Mouse (Mus musculus) layer of hippocampus, adult 18-20 months (tissue): ENCODE results near the gene Arid1b. TPM values are rescaled to one million over a fixed set of nuclear protein-coding genes. Genes with fewer than 3 reads are reported as not detected.

Source experiments
- DNase-seq, 2 experiments: peaks; one replicate each; pipeline ENCODE4 v3.0.0; 2022; ENCODE audit warnings: low spot score in 2 of 2
- total RNA-seq, 2 experiments: library from RNA; stranded (reverse); gene quantifications; 2 replicates each; pipeline ENCODE4 v1.2.3; 2021

The Arid1b gene
- total RNA-seq, 2 experiments from 2014 or later, result 103 to 108 TPM

GRCm38 (mm10) chr17:5053201-5053600 lies 59.1 kb downstream of the Arid1b start:
- DNase-seq, result no peak

GRCm38 (mm10) chr17:5055412-5055811 lies 61.3 kb downstream of the Arid1b start:
- no peak for DNase-seq

DNA sequence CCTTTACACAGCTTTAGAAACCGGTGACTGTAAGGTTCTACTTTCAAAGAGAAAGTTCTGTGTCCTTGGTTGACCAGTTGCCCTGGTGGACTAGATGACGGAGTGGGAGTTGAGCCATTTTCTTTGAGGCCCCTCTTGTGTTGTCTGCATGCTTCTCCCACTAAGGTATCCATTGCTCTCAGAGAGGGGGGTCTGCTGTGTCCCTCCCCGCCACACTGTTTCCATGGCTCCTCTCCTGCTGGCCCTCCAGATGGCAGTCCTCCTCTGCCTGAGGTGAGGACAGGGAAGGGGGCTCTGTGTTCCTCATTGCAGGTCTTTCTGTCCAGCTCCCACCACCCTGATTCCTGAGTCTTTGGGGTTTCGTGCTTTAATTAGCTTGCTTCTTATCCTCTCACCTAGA lies 62.5 kb downstream of the Arid1b start:
- no peak for DNase-seq

DNA sequence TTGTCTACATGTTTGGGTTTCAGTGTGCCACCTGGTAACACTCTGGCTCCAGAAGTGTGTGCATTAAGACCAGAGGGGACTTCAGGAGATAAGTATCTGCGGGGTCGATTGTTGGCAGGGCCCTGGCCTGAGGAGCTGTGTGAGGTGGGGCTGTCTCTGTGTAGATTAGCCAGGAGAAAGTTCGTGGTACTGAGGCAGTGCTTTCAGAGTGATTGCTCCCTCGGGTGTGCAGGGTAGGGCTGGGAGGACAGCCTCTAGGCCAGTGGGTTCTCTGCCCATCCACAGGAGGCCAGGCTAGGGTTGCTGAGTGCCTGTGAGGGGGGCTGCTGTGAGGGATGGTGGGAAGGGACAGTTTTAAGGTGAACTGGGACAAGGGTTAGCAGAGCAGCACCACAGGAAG lies 63.2 kb downstream of the Arid1b start:
- no peak for DNase-seq

DNA sequence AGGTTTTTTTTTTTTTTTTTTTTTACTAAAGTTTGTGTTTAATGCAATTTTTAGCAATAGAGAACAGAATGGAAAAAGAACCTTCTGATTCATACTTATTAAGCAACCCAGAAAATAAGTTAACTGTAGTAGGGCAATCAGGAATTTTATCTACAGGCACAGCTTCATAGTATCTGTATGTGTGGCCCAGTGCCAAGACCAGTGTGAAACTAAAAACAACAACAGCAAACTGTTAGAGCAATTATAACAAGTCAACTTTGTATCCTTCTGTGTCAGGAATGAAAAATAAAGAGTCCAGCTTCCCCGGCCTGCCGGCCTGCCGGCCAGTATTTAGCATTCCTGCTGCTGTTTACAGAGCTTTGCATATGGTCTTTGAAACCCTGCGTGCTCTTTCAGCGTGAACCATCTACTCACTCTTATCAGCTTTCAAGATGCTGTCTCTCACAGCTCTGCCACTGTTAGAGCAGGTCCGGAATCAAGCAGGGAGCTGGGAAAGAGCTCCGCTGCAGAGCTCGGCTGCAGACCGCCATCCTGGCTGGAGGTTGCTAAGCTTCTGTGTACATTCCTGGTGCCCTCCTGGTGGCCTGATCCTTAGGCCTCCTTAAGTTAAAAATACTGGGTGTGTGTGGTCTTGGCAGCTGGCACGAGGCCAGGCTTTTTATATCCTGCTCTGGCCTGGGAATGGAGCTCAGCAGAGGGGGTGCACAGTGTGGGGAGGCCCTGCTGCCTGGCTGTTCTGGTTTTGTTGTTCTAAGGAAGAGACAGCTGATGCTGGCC lies 64.0 kb downstream of the Arid1b start:
- DNase-seq, result peak in 1 of 2 experiments; percentile 49

- no peak for DNase-seq
These were observed 65.0 kb downstream of the Arid1b start for GRCm38 (mm10) chr17:5059092-5059601.

DNA sequence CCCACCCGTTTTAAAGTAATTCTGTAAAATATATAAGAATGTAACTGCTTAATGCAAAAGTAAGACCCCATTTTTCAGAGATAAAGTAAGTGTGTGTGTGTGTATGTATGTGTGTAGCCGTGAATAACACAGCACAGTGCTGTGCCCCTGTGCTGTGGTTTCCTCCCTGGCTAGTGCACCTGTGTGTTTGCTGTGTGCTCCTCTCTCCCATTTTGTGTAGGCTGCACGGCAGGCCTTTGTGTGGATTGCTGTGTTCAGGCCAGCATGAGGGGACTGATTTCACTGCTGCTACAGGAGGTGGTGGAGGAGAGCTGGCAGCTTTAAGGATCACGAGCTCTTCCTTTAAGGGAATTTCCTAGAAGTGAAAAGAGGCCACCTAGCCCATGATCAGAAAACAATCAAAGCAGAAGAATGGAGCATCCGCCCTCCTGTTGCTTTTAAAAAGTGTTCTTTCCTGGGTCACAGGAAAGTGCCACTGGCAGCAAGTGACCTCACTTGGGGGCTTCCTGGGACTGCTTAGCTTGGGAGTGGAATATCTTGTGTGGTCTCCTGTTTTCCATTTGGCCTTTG lies 66.5 kb downstream of the Arid1b start:
- DNase-seq, result no peak

DNA sequence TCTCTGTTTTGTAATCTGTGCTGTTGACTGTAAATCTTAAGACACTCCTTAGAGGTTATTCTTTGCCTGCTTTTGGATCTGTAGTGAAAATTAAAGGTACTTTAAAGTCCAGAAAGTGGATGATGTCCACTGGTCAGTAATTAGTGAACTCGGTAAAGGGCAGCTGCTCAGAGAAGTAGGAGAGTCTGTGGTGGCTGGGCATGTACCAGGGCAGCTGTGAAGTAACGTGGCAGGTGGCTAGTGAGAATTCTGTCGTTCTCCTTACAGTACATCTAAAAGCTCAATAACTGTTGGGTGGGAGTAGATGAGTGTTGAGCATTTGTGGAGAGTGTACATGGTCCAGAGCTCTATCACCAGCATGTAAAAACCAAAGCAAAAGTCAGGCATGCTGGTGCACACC lies 67.1 kb downstream of the Arid1b start:
- no peak for DNase-seq

- no peak for DNase-seq
These were observed 67.5 kb downstream of the Arid1b start for GRCm38 (mm10) chr17:5061593-5061992.

DNA sequence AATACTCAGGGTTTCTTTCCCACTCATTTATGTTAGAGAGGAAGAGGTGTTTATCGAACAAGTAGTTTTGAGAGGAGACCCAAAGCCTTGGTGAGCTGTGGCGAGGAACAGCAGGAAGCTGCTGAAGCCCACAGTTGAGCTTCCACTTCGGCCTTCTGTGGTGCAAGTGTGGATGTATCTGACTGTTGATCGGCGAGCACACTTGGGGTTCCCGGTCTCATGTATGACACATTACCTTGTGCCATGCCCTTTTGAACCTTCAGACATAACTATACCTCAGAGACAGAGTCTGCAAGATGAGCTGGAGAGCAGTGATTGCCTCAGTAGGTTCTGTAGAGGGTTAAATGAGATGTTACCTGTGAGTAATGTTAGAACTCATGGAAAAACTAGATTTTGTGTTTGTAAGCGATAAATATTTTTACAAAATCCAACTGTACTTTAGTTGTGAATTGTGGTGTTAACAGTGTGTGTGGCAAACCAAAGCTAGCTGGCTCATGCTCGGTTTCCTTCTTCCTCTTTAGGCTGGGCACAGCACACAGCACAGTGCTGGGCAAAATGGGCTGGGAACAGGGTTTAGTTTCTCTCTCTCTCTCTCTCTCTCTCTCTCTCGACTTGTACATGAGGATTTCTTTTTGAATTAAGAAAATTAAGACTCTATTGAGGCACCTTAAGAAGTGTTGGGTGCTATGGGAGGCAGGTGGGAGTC lies 69.5 kb downstream of the Arid1b start:
- no peak for DNase-seq

DNA sequence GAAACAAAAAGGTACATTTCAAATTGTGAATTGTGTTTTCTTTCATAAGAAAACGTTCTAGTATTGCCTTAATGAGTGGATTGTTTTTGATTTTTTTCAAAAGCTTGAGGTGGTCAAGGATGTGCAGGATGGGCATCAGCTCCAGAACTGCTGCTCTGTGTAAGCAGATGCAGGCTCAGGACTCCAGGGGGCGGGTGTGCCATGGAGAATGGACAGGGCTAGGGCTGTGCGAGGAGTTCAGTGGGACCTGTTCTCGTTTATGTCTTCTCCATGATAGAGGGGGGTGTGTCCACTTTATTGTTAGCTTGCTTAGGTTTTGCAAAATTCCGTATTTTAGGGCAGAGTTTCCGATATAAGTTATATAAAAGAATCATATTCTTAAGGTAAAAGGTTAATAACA lies 70.6 kb downstream of the Arid1b start:
- no peak for DNase-seq

- DNase-seq, result peak in 1 of 2 experiments; percentile 77
These were observed 71.1 kb downstream of the Arid1b start for GRCm38 (mm10) chr17:5065270-5065669.

- DNase-seq, result no peak
These were observed 72.7 kb downstream of the Arid1b start for GRCm38 (mm10) chr17:5066835-5067234.

GRCm38 (mm10) chr17:5067264-5067663 lies 73.1 kb downstream of the Arid1b start:
- DNase-seq, result peak in 1 of 2 experiments; percentile 61

- no peak for DNase-seq
These were observed 76.3 kb downstream of the Arid1b start for GRCm38 (mm10) chr17:5070399-5070798.

DNA sequence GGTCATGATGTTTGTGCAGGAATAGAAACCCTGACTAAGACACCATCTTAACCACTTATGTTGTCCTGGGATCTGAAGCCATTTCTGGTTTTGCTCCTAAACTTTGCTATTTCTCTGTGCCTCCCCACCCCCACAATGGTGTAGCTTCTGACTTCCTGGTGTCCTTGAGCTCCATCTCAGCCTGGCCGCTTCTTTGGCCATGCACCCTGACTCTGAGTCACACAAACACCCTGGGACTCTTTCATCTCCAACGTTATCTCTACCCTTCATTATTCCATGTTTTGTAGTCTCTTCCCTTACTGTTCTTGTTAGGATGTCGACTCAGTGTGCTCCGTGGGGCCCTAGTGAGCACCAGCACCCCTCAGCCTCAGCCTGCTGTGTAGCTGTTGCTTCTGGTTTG lies 78.4 kb downstream of the Arid1b start:
- no peak for DNase-seq

DNA sequence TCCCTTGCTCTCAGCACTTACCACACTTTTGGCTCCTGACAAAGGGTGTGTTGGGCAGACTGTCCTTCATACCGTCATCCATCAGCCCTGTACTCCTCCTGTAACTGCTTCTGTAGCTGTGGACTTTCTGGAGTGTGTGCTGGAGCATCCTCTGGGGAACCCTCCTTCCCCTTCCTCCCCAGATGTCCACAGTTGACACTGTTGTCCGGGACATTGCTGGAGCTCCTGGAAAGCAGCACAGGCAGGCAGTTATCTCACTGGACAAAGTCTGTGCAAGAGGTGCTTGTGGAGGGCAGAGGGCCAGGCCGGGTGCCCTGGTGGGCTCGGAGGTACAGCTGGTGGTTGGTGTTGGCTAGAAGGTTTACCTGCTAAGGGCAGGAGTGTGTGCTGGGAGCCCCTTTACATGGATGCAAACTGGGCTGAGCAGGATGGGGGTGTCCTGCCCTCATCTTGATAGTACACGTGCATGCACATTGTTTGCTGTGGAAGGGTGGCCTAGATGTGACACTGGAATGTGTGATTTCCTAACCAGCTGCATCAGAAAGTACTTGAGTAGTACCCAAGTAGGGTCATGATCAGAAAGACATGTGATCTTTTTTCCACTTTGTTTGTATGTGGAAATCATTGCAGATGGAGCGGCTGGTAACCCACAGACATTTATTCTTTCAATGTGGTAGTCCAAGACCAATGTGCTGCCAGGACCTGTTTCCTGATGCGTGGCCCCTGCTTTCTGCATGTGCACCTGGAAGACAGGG lies 80.8 kb downstream of the Arid1b start:
- DNase-seq, result no peak

DNA sequence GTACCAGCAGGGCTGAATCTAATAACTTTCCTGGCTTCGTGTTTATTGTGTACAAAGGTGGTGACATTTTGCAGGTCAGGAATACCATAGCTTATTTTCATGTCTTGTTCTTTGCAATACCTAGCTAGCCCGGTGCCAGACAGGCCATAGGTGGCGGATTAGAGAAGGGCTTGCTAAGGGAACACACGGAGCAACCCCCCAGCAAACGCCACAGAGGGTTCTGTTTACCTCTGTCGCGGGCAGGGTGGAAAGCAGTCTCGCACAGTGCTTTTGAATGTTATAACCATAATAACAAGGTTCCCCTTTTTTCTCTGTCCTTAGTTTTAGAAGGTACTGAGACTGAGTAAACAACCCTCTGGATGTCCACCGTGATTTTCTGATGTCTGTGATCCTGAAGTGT lies 83.9 kb downstream of the Arid1b start:
- no peak for DNase-seq

DNA sequence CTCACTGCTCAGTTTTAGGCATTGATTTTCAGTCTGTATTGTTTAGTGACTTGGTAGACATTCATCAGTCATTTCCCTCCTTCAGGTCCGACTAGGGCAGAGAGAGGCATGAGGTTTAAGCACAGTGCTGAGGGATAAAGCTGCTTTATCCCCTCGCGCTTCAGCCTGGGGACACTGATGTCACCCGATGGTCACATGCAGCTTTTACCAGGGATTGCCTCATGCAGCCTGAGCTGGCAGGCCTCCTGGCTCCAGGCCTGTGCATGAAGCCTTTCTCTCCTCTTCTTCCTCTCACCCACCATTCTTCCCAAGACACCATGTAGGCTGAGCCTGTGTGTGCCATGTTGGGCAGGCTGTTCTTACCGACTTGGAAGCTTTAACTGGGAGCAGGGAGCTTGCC lies 84.4 kb downstream of the Arid1b start:
- no peak for DNase-seq

- DNase-seq, result no peak
These were observed 86.8 kb downstream of the Arid1b start for GRCm38 (mm10) chr17:5080884-5081419.

DNA sequence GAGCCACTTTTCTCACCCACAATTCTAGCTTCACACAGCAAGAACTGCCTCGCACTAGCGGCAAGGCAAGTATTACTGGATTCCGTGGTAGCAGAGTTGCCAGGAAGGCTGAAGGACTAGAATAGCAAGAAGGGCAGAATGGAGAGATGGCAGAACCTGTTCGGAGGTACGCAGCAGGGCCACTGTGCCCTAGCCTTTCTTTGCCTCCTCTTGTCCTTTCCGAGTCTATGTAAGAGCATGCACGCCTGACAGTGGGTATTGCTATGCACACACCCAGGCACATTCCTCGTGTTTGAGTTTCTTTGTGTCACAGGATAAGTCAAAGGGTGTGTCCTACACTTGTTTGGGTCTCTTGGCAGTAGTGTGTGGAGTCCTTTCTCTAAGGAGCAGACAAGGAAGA lies 88.1 kb downstream of the Arid1b start:
- no peak for DNase-seq
